Mouse (Mus musculus): ENCODE measurements at regions not wholly inside any gene's neighbourhood (a gene's known extent, or its start where the extent isn't known, plus 50 kb on each side); places are given as distances from the start of the nearest gene placed in this dataset.

GRCm38 (mm10) chr13:83399381-83399780 is 104.5 kb upstream of the Mef2c start:
- no peak for ATAC-seq (ENCODE audit: insufficient number of reproducible peaks, insufficient read depth, low FRiP score, low TSS enrichment)
- no peak overlapping the region for H3K9ac ChIP-seq
- H3K36me3 ChIP-seq, result no peaks in the 10 kb centered on the region
- no peak overlapping the region for H3K4me2 ChIP-seq (replicated peaks)
- no peaks in the 10 kb centered on the region for H3K9me3 ChIP-seq
- no peaks in the 10 kb centered on the region for H3K4me1 ChIP-seq
- no peak overlapping the region for H3K4me3 ChIP-seq
- no peaks in the 10 kb centered on the region for H3K27me3 ChIP-seq
- H3K27ac ChIP-seq, result no peak overlapping the region
- 94% methylated on average over 6 of the region's 6 CpGs for WGBS

DNA sequence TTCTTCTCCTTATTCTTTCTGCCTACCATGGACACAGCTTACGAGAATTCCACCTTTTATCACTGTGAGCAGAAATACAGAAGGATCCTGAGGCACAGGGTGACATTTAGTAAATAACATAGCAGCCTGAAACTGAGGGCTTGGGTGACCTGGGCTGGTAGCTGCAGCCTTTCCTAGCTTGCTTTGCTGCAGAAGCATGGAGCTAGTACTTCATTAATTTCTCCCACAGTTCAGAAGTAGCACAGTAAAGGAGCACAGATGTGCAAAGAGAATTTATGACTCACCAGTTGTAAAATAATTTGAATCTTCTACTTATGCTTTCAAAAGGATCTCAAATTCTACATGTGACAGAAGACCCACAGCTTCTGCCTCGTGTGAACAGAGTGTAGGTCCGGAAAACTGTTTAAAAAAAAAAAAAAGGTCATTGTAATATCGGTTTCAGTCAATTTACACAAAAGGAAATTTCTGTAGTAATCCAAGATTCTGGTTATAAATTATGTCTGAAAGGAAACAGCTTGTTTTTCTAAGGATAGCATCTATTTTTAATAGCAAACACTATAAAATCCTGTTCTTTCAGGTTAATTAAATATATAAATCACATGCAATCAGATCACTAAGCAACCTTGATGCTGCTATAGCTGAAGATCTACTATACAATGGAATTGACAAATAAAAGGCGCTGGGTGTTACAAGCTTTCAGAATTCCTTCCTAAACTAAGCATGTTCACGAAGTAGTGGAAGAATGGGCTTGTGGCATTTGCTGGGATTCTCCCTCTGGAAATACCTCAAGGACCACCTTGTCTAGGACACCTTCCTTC is 64.0 kb upstream of the Mef2c start:
- H3K9me3 ChIP-seq, result no peaks in the 10 kb centered on the region
- no peak overlapping the region for H3K9ac ChIP-seq
- H3K4me2 ChIP-seq (replicated peaks), result no peak overlapping the region
- 75% methylated on average over 6 of the region's 6 CpGs for WGBS
- no peak overlapping the region for H3K27ac ChIP-seq
- H3K4me1 ChIP-seq, result no peaks in the 10 kb centered on the region
- H3K4me3 ChIP-seq, result no peak overlapping the region
- H3K27me3 ChIP-seq, result no peaks in the 10 kb centered on the region
- ATAC-seq (ENCODE audit: insufficient number of reproducible peaks, insufficient read depth, low FRiP score, low TSS enrichment), result no peak
- H3K36me3 ChIP-seq, result no peaks in the 10 kb centered on the region

DNA sequence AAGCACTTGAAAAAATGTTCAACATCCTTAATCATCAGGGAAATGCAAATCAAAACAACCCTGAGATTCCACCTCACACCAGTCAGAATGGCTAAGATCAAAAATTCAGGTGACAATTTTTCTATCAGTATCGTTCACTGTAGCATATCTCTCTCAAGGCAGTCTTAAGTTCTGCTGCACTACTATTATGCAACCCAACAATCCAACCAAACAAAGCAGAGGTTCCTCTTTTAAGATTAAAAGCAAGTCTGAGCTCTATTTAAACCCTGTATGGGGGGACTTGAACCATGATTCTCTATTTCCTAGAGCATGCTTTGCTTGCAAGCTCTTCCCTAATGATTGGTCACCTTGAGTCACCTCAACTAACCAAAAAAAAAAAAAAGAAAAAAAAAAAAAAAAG is 59.6 kb upstream of the Mef2c start:
- no peak overlapping the region for H3K4me3 ChIP-seq
- no peaks in the 10 kb centered on the region for H3K27me3 ChIP-seq
- no peak for ATAC-seq (ENCODE audit: insufficient number of reproducible peaks, insufficient read depth, low FRiP score, low TSS enrichment)
- H3K4me2 ChIP-seq (replicated peaks), result no peak overlapping the region
- no peaks in the 10 kb centered on the region for H3K4me1 ChIP-seq
- H3K27ac ChIP-seq, result no peak overlapping the region
- no peaks in the 10 kb centered on the region for H3K9me3 ChIP-seq
- no peak overlapping the region for H3K9ac ChIP-seq
- H3K36me3 ChIP-seq, result no peaks in the 10 kb centered on the region
- WGBS, result 96% methylated on average over 1 of the region's 1 CpGs

DNA sequence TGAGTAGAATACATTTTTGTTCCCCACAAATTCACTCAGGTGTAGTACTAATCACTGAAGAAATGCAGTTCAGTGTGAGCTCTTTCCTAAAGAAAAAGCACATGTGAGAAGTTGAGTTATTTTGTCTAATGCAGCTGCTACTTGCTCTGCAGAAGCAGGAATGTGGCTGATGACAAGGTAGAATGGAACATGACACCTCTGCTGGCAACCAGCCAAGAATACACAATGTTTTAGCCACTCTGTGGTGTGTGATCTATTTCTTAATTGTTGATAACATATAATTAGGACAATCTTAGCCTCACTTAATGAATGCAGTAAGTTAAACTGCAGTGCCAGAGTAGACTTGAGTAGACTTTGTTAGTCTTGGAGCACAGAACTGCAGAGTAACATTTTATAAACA is 53.0 kb upstream of the Mef2c start:
- Histone ChIP-seq H3K27ac (no peak overlapping the region), H3K4me2 (replicated peaks) (no peak overlapping the region), H3K9me3 (no peaks in the 10 kb centered on the region), H3K9ac (no peak overlapping the region), H3K27me3 (no peaks in the 10 kb centered on the region), H3K4me1 (no peaks in the 10 kb centered on the region), H3K36me3 (no peaks in the 10 kb centered on the region), H3K4me3 (no peak overlapping the region)
- ATAC-seq (ENCODE audit: insufficient number of reproducible peaks, insufficient read depth, low FRiP score, low TSS enrichment), result no peak

GRCm38 (mm10) chr13:83452987-83453386 is 50.8 kb upstream of the Mef2c start:
- WGBS, result 89% methylated on average over 4 of the region's 4 CpGs
- Histone ChIP-seq H3K4me2 (replicated peaks) (no peak overlapping the region), H3K4me3 (no peak overlapping the region), H3K9ac (no peak overlapping the region), H3K27me3 (no peaks in the 10 kb centered on the region), H3K4me1 (no peaks in the 10 kb centered on the region), H3K36me3 (no peaks in the 10 kb centered on the region), H3K9me3 (no peaks in the 10 kb centered on the region), H3K27ac (no peak overlapping the region)
- no peak for ATAC-seq (ENCODE audit: insufficient number of reproducible peaks, insufficient read depth, low FRiP score, low TSS enrichment)

Data from embryonic facial prominence, embryonic 12.5 days (tissue).